Mouse (Mus musculus): ENCODE data around the gene Kif18b. TPM values are rescaled to one million over a fixed set of nuclear protein-coding genes. Genes with fewer than 3 reads are reported as not detected.

Kif18b gene
- polyA plus RNA-seq (2015; fragmentation: Nextera tagmentation; extraction: Ambion mirVana): 9.0 and 9.3 TPM in 2 replicates

DNA sequence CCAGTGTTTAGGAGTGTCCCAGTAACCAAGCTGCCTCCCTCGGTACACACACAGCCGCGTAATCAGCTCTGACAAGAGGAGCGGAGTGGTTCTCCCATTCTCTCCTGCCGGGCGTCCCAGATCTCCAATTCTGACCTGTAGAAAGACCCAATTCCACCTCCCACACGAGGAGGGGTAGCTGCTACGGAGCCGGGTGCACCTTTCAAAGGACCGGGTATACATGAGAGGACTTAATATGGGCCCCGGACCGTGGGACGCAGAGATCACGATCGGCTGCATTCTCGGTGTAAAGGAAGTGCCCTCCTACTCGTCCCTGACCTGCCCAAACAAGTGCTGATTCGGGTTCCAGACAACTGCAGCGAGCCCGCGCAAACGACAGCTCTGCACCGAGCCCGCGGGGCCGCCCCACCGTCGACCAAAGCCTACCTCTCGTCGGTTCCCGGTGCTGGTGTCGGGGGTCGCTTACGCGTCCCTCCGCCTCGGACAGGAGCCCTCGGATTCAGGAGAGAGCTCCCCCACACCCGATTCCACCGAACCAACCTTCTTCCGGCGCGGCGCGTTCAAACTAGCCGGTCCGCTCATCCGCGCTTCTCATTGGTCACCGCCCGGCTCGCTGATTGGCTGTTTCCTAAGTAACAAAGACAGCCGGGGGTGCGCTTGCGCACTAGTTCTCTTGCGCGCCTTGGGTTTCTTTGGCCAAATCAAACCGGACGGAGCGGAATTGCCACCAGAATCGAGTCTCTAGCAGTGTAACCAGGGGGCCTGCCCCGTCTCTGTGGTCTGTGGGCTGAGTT is at the start of gene Kif18b:
Kif18b (minus strand) TSS at position 568 of the 794 bp plus-strand sequence.
- Histone ChIP-seq H3K4me1 (replicated peaks) (peaks cover 46% of the 10 kb centered on the region), H3K27ac (peak within 1 kb of the TSS; percentile 95), H3K4me2 (peak within 1 kb of the TSS; percentile 77), H3K9ac (peak within 1 kb of the TSS; percentile 93), H3K36me3 (peaks cover 31% of the 10 kb centered on the region), H3K4me3 (replicated peaks) (peak within 1 kb of the TSS; percentile 86), H3K27me3 (0 out of 2 replicates have a peak, but pooled peaks cover 4% of the 10 kb centered on the region), H3K9me3 (replicated peaks) (no peaks in the 10 kb centered on the region)
- WGBS (ENCODE audit: insufficient replicate concordance): under 1% methylated on average over 62 of the region's 62 CpGs
- DNase-seq: peak; percentile 93
- peak; percentile 91 for ATAC-seq (ENCODE audit: low read depth)

DNA sequence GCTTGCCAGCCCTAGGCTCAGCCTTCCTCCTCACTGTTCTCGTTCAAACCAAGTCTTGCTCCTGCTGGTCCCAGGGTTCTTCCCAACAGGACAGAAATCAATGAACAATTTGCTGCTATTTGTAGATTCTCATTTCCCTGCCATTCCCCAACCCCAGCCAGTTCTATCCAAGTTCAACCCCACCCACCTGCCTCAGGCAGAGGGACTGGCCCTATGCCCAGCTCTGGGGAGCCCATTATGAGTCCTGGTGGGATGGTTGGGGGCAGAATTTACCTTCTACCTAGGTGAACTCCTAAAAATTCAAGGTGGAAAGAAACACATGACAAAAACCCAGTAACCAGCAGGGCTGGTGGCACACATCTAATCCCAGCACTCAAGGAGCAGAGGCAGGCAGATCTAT is 47.4 kb upstream of the Kif18b start:
- Histone ChIP-seq H3K9ac (no peak overlapping the region), H3K9me3 (replicated peaks) (no peaks in the 10 kb centered on the region), H3K4me2 (no peak overlapping the region), H3K4me3 (replicated peaks) (no peak overlapping the region), H3K27me3 (peaks cover 57% of the 10 kb centered on the region), H3K4me1 (replicated peaks) (no peaks in the 10 kb centered on the region), H3K36me3 (no peaks in the 10 kb centered on the region), H3K27ac (no peak overlapping the region)
- no peak for ATAC-seq (ENCODE audit: low read depth)
- DNase-seq: no peak
- 43% methylated on average over 1 of the region's 1 CpGs for WGBS (ENCODE audit: insufficient replicate concordance)

DNA sequence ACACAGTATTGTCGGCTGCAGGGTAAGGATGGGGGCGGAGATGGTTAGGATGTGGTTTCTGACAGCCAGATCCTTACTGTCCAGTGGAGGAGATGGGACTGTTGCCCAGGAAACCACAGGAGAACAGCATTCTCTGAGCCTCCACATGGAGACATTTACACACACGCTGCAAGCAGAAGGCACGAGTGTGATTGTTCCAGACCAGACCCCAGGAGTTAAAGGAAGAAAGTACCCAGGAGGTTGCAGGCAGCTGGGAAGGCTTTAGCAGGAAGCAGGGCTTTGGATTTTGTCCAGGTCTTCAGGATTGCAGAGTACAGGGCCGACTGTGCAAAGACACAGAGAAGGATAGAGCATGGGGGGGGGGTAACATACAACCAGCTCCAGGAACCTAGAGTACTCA is 46.7 kb upstream of the Kif18b start:
- DNase-seq: no peak
- Histone ChIP-seq H3K4me3 (replicated peaks) (no peak overlapping the region), H3K36me3 (no peaks in the 10 kb centered on the region), H3K27ac (no peak overlapping the region), H3K9ac (no peak overlapping the region), H3K4me1 (replicated peaks) (no peaks in the 10 kb centered on the region), H3K4me2 (no peak overlapping the region), H3K9me3 (replicated peaks) (no peaks in the 10 kb centered on the region), H3K27me3 (peaks cover 63% of the 10 kb centered on the region)
- ATAC-seq (ENCODE audit: low read depth): no peak
- WGBS (ENCODE audit: insufficient replicate concordance): 19% methylated on average over 5 of the region's 5 CpGs

DNA sequence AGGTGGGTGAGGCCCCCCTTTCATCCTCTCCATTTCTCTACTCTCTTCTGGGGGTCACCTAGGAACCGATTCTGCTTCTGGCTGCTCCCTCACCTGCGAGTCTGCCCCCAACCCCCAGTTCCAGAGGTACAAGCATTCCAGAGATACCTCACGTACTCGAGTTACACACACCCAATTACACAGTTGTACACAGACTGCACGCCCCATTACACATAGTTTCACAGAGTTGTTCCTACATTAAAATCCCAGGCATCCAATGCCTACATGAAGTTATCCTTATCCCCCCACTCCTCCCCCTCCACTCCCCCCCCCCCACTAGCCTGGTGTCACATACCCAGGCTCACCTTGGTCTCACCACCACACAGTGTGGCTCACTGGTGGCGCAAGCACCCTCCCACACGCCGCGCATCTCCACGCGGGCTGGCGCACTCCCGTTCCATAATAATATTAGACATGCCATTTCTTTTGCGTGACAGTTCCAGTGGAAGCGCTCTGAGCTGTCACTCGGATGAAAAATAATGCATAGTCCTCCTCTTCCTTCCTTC is 39.7 kb upstream of the Kif18b start:
- Histone ChIP-seq H3K4me3 (replicated peaks) (no peak overlapping the region), H3K4me1 (replicated peaks) (no peaks in the 10 kb centered on the region), H3K27me3 (peaks cover 82% of the 10 kb centered on the region), H3K9ac (no peak overlapping the region), H3K9me3 (replicated peaks) (no peaks in the 10 kb centered on the region), H3K36me3 (no peaks in the 10 kb centered on the region), H3K27ac (no peak overlapping the region), H3K4me2 (no peak overlapping the region)
- DNase-seq: no peak
- no peak for ATAC-seq (ENCODE audit: low read depth)
- WGBS (ENCODE audit: insufficient replicate concordance): 62% methylated on average over 16 of the region's 16 CpGs

DNA sequence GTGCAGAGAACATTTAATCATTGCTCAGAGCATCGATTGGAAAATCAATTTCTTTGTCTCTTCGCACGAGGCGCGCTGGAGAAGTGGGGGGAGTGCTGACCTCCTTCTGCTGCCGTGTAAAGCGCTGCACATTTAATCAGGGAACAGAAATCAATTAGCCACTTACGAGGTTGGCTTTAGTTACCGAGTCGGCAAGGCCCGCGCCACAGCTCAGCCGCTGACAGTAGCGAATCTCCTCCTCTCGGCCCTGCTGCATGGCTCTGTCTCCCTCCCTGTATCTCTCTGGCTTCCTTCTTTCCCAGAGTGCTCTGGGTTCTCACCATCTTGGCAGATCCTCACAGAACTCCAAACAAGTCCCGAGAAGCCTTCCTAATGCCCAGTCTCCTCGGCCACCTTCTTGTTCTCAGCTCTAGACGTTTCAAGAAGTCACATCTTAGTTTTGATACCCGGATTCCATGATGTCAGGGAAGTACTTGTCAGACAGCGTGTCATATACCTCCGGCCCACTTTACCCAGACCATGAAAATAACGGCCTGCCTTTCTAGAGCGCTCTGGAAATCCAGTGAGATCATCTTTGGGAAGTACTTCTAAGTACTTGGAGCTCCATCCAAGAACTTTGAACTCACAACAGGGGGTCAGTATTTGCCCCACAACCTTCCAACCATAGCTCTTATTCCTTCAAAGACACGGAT is 39.1 kb upstream of the Kif18b start:
- Histone ChIP-seq H3K27ac (no peak overlapping the region), H3K4me2 (no peak overlapping the region), H3K9ac (no peak overlapping the region), H3K4me3 (replicated peaks) (no peak overlapping the region), H3K9me3 (replicated peaks) (no peaks in the 10 kb centered on the region), H3K27me3 (peaks cover 78% of the 10 kb centered on the region), H3K4me1 (replicated peaks) (no peaks in the 10 kb centered on the region), H3K36me3 (no peaks in the 10 kb centered on the region)
- no peak for DNase-seq
- ATAC-seq (ENCODE audit: low read depth): no peak
- 24% methylated on average over 24 of the region's 24 CpGs for WGBS (ENCODE audit: insufficient replicate concordance)

DNA sequence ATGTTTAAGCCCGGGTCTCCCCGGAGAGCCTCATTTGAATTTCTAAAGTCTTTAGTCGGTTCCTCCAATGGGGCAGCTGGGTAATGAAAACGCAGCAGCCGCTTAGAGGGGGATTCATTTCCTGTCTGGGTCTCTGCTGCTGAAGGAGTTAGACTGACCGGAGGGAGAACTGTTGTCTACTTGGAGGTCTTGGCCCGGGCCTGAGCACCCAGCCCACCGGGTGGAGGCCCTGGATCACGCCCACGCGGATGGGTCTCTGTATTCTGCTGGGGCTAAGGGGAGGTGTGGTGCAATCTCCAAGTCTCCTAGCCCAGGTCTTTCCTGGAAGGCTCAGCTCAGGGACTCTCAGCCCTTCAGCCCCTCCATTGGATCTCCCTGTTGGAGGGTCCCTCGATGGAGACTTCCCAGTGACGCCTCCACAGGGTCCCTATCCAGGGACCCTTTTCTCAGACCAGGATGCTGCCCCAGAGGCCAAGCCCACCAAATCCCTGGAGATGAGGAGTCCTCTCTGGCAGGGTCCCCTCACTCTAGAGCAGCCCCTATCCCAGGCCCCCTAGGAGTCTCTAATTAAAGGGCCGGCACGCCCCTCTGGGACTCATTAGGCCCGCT is 38.4 kb upstream of the Kif18b start:
- no peak overlapping the region for H3K4me2 ChIP-seq
- H3K4me3 ChIP-seq (replicated peaks): no peak overlapping the region
- H3K4me1 ChIP-seq (replicated peaks): no peaks in the 10 kb centered on the region
- H3K27ac ChIP-seq: no peak overlapping the region
- no peak for DNase-seq
- WGBS (ENCODE audit: insufficient replicate concordance): 15% methylated on average over 16 of the region's 16 CpGs
- peaks cover 77% of the 10 kb centered on the region for H3K27me3 ChIP-seq
- no peak for ATAC-seq (ENCODE audit: low read depth)
- H3K9me3 ChIP-seq (replicated peaks): no peaks in the 10 kb centered on the region
- H3K36me3 ChIP-seq: no peaks in the 10 kb centered on the region
- no peak overlapping the region for H3K9ac ChIP-seq

DNA sequence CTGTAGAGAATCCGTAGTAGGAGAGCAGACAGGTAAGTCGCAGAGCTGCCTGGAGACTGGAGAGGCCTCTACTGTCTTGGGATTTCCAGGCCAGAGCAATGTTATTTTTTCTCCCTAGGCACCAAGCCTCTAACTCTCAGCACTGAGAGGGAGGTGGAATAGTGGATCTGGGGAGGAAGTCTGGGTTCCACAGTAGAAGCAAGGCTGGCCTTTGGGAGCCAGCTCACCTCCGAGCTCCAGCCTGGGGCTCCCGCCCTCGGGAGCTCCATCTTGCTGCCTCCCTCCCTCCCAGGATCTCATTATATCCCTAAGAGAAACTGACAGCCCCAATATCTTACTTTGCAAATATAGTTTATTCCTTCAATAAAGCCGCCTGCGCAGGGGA is 37.9 kb upstream of the Kif18b start:
- H3K9ac ChIP-seq: no peak overlapping the region
- no peak for DNase-seq
- H3K4me2 ChIP-seq: no peak overlapping the region
- no peaks in the 10 kb centered on the region for H3K36me3 ChIP-seq
- 34% methylated on average over 7 of the region's 7 CpGs for WGBS (ENCODE audit: insufficient replicate concordance)
- ATAC-seq (ENCODE audit: low read depth): no peak
- no peak overlapping the region for H3K4me3 ChIP-seq (replicated peaks)
- no peaks in the 10 kb centered on the region for H3K4me1 ChIP-seq (replicated peaks)
- H3K9me3 ChIP-seq (replicated peaks): no peaks in the 10 kb centered on the region
- H3K27me3 ChIP-seq: peaks cover 77% of the 10 kb centered on the region
- no peak overlapping the region for H3K27ac ChIP-seq

DNA sequence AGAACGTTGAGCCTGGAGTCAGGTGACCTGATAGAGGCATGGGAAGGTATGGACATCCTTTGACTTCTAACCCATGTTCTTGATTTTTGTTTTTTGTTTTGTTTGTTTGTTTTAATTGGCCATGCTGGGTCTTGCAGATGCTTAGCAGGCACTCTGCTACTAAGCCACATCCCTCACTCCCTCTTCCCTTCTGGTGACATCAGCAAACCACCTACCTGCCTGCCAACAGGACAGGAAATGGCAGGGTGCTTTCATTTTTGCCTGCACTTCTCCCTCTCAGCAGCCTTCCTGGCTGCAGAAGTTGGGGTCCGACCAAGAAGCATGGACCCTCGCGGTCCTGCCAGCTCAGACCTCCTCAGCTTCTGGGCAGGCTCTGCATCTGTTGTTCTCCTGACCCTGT is 36.2 kb upstream of the Kif18b start:
- no peak for ATAC-seq (ENCODE audit: low read depth)
- H3K27me3 ChIP-seq: peaks cover 78% of the 10 kb centered on the region

DNA sequence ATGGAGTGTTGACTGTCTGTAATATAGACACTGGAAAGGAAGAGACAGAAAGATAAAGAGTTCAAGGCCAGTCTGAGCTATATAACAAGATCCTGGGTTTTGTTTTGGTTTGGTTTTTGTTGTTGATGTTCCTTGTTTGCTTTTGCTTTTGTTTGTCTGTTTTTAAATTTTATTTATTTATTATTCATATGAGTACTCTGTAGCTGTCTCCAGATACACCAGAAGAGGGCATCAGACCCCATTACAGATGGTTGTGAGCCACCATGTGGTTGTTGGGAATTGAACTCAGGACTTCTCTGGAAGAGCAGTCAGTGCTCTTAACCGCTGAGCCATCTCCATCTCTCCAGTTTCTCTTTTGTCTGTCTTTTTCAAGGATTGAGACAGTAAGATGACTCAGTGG is 33.9 kb upstream of the Kif18b start:
- no peaks in the 10 kb centered on the region for H3K36me3 ChIP-seq
- H3K9ac ChIP-seq: no peak overlapping the region
- 55% methylated on average over 1 of the region's 1 CpGs for WGBS (ENCODE audit: insufficient replicate concordance)
- no peak for DNase-seq
- no peak overlapping the region for H3K4me3 ChIP-seq (replicated peaks)
- H3K9me3 ChIP-seq (replicated peaks): no peaks in the 10 kb centered on the region
- no peak overlapping the region for H3K4me2 ChIP-seq
- H3K4me1 ChIP-seq (replicated peaks): no peaks in the 10 kb centered on the region
- peaks cover 76% of the 10 kb centered on the region for H3K27me3 ChIP-seq
- no peak for ATAC-seq (ENCODE audit: low read depth)
- no peak overlapping the region for H3K27ac ChIP-seq

More for the DNA sequence above, 36.2 kb upstream of the Kif18b start:
- H3K4me2 ChIP-seq: no peak overlapping the region
- DNase-seq: no peak
- 69% methylated on average over 4 of the region's 4 CpGs for WGBS (ENCODE audit: insufficient replicate concordance)
- H3K36me3 ChIP-seq: no peaks in the 10 kb centered on the region
- no peak overlapping the region for H3K27ac ChIP-seq
- no peaks in the 10 kb centered on the region for H3K4me1 ChIP-seq (replicated peaks)
- H3K9ac ChIP-seq: no peak overlapping the region
- H3K9me3 ChIP-seq (replicated peaks): no peaks in the 10 kb centered on the region
- no peak overlapping the region for H3K4me3 ChIP-seq (replicated peaks)

DNA sequence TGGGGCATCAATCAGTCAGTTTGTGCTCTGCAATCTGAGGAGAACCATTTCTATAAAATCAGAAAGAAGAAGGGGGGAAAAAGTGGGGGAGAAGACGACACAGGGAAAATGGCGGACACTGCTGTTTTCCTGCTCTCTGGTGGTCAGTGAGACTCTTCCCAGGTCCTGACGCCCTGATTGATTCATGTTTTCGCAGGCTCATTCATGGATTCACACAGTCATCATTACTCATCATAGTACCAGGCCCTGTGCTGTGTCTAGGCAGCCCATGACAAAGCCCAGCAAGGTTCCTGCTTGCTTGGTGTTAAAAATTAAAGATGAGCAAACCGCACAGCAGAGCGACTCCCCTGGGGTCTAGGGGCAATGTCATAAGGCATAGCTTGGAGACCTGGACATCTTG is 33.5 kb upstream of the Kif18b start:
- ATAC-seq (ENCODE audit: low read depth): no peak
- H3K27me3 ChIP-seq: peaks cover 74% of the 10 kb centered on the region

DNA sequence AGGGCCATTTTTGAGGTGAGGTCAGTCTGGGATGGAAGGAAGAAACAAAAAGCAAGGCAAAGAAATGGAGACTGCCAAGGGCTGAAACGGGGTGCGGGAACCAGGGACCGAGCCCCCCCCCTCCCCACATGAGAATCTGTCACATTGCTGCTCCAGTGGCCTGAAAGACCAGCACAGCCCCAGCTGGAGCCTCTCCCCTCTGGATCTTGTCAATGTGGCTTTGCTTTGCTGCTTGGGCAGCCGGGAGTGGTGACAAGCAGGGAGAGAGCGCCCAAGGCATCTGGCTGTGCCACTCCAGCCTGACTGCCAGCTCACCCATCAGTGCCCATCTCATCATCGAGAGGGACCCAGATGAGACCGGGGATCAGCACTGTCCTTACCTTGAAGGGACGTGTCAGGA is 32.8 kb upstream of the Kif18b start:
- Histone ChIP-seq H3K4me3 (replicated peaks) (no peak overlapping the region), H3K4me2 (no peak overlapping the region), H3K27me3 (peaks cover 74% of the 10 kb centered on the region), H3K4me1 (replicated peaks) (no peaks in the 10 kb centered on the region), H3K9me3 (replicated peaks) (no peaks in the 10 kb centered on the region), H3K36me3 (no peaks in the 10 kb centered on the region), H3K9ac (no peak overlapping the region), H3K27ac (no peak overlapping the region)
- 75% methylated on average over 8 of the region's 8 CpGs for WGBS (ENCODE audit: insufficient replicate concordance)
- ATAC-seq (ENCODE audit: low read depth): no peak
- no peak for DNase-seq

More for the DNA sequence above, 33.5 kb upstream of the Kif18b start:
- 66% methylated on average over 6 of the region's 6 CpGs for WGBS (ENCODE audit: insufficient replicate concordance)
- no peak for DNase-seq
- Histone ChIP-seq H3K9me3 (replicated peaks) (no peaks in the 10 kb centered on the region), H3K9ac (no peak overlapping the region), H3K36me3 (no peaks in the 10 kb centered on the region), H3K27ac (no peak overlapping the region), H3K4me1 (replicated peaks) (no peaks in the 10 kb centered on the region), H3K4me3 (replicated peaks) (no peak overlapping the region), H3K4me2 (no peak overlapping the region)
